Mouse (Mus musculus) heart, embryonic 10.5 days (tissue): Measurements from ENCODE around the gene Prokr1. TPM values are rescaled to one million over a fixed set of nuclear protein-coding genes. Genes with fewer than 3 reads are reported as not detected.
"Not testable (repeated sequence)": the region's sequence is repeated elsewhere in the genome, so short reads cannot be mapped to it uniquely, and the experiment has no call there.

Source experiments
- DNase-seq: peaks from one replicate; pipeline ENCODE4 v3.0.0-alpha.2; 2017; ENCODE audit warnings: low spot score
- H3K27ac ChIP-seq: fragments of 300-500 bp; sonication (generic); 2 replicates; pipeline ENCODE4 v1.5.1; 2016; ENCODE audit warnings: mild to moderate bottlenecking
- H3K27me3 ChIP-seq: fragments of 300-500 bp; sonication (generic); 2 replicates; pipeline ENCODE4 v1.6.1; 2016; ENCODE audit warnings: mild to moderate bottlenecking; ENCODE audit not compliant: poor library complexity, insufficient read depth, severe bottlenecking
- H3K36me3 ChIP-seq: fragments of 300-500 bp; sonication (generic); 2 replicates; pipeline ENCODE4 v1.6.1; 2016; ENCODE audit warnings: mild to moderate bottlenecking, moderate library complexity
- H3K4me1 ChIP-seq: fragments of 300-500 bp; sonication (generic); 2 replicates; pipeline ENCODE4 v1.6.1; 2016; ENCODE audit warnings: mild to moderate bottlenecking
- H3K4me3 ChIP-seq: fragments of 300-500 bp; sonication (generic); 2 replicates; pipeline ENCODE4 v1.5.1; 2016; ENCODE audit warnings: mild to moderate bottlenecking, moderate library complexity
- H3K9me3 ChIP-seq: fragments of 300-500 bp; sonication (generic); 2 replicates; pipeline ENCODE4 v1.6.1; 2016; ENCODE audit warnings: mild to moderate bottlenecking, moderate library complexity
- WGBS: fragments of 180-500 bp; shearing (Covaris S2); methylation state at CpG from one replicate; pipeline ENCODE4 v1.1.7; 2016; 5-methylcytosine and 5-hydroxymethylcytosine counted together
- polyA plus RNA-seq: library from polyadenylated mRNA; unstranded; fragments of >200 nt; fragmentation: Nextera tagmentation; extraction: Ambion mirVana; gene quantifications from 2 replicates; pipeline ENCODE4 v1.2.1, GENCODE M21; 2016

Prokr1 gene
- polyA plus RNA-seq, 1 experiment from 2014 or later: 3.0 TPM

DNA sequence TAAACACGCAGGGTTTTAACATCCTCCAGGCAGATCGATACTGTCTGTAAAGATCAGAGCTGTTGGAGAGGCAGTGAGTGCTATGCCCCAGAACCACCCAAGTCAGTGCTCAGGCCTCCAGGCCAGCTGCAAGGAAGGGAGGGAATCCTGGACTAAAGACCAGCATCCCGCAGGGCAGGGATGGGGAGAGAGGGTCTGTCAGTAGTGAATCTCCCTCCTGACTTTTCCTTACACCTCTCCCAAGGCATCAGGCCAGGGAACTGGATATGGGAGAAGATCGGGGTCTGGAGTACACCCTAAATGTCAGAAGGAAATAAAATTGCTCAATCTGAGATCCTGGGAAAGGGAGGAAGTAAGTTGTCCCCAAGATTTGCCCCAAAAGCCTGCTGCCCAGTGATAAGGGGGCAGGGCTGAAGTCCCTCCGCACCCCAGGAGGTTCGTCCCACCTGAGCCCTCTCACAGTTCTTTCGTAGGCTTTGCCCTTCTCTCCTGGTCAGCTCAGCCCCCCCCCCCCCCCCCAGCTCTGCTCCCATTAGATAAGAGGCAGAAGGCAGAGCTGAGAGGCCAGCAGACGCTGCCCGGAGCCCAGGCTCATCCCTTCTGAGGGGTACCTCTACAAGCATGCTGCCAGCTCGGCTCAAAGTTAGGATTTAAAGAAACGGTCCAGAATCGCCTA, 687 bp downstream of the Prokr1 start:
- Histone ChIP-seq H3K4me3 (peak overlapping the region; percentile 70), H3K4me1 (peaks cover 33% of the 10 kb centered on the region), H3K27me3 (peaks cover 35% of the 10 kb centered on the region), H3K9me3 (no peaks in the 10 kb centered on the region), H3K36me3 (0 out of 2 replicates have a peak, but pooled peaks cover 3% of the 10 kb centered on the region), H3K27ac (peak overlapping the region; percentile 85; the same call in 1 of the 2 replicates)
- WGBS: 12% methylated on average over 12 of the region's 12 CpGs
- DNase-seq: peak; percentile 88

- peak overlapping the region; percentile 8; the same call in 1 of the 2 replicates for H3K27ac ChIP-seq
- H3K27me3 ChIP-seq: peaks cover 31% of the 10 kb centered on the region
- 85% methylated on average over 7 of the region's 7 CpGs for WGBS
- 0 out of 2 replicates have a peak, but pooled peaks cover 3% of the 10 kb centered on the region for H3K36me3 ChIP-seq
- H3K4me3 ChIP-seq: no peak overlapping the region
- no peaks in the 10 kb centered on the region for H3K9me3 ChIP-seq
- peaks cover 58% of the 10 kb centered on the region for H3K4me1 ChIP-seq
- DNase-seq: no peak
Observed at GRCm38 (mm10) chr6:87583991-87584390, 6.6 kb downstream of the Prokr1 start.

- H3K27ac ChIP-seq: peak overlapping the region; percentile 69
- 73% methylated on average over 1 of the region's 1 CpGs for WGBS
- no peak overlapping the region for H3K4me3 ChIP-seq
Observed at GRCm38 (mm10) chr6:87583183-87583611, 7.3 kb downstream of the Prokr1 start.

GRCm38 (mm10) chr6:87582456-87582855, 8.1 kb downstream of the Prokr1 start:
- Histone ChIP-seq H3K9me3 (no peaks in the 10 kb centered on the region), H3K27me3 (peaks cover 16% of the 10 kb centered on the region), H3K4me3 (no peak overlapping the region), H3K36me3 (no peaks in the 10 kb centered on the region), H3K27ac (peak overlapping the region; percentile 69), H3K4me1 (peaks cover 58% of the 10 kb centered on the region)
- WGBS: 26% methylated on average over 6 of the region's 6 CpGs
- no peak for DNase-seq

More at GRCm38 (mm10) chr6:87583183-87583611, 7.3 kb downstream of the Prokr1 start:
- Histone ChIP-seq H3K4me1 (peaks cover 58% of the 10 kb centered on the region), H3K27me3 (peaks cover 24% of the 10 kb centered on the region), H3K36me3 (no peaks in the 10 kb centered on the region), H3K9me3 (no peaks in the 10 kb centered on the region)
- peak; percentile 91 for DNase-seq

DNA sequence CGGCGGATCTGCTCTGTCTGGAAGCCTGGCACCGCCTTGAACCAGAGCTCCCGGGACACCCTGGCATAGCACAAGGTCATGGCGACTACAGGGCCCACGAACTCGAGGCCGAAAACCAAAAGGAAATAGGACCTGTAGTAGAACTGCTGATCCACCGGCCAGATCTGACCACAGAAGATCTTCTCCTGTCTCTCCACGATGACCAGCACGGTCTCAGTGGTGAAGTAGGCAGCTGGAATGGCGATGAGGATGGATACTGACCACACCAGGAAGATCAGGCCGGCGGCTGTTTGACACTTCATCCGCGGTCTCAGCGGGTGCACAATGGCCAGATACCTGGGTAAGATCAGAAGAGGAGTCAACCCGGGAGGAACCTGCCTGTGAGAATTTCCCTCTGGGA, 9.0 kb downstream of the Prokr1 start:
- Histone ChIP-seq H3K4me1 (peaks cover 57% of the 10 kb centered on the region), H3K36me3 (no peaks in the 10 kb centered on the region), H3K27me3 (0 out of 2 replicates have a peak, but pooled peaks cover 8% of the 10 kb centered on the region), H3K4me3 (no peak overlapping the region), H3K27ac (0 out of 2 replicates have a peak overlapping the region, but pooled peaks have one; percentile 24), H3K9me3 (no peaks in the 10 kb centered on the region)
- no peak for DNase-seq
- 73% methylated on average over 18 of the region's 18 CpGs for WGBS

GRCm38 (mm10) chr6:87581071-87581470, 9.5 kb downstream of the Prokr1 start:
- H3K27ac ChIP-seq: 0 out of 2 replicates have a peak overlapping the region, but pooled peaks have one; percentile 24
- no peak overlapping the region for H3K4me3 ChIP-seq
- no peaks in the 10 kb centered on the region for H3K36me3 ChIP-seq
- WGBS: 78% methylated on average over 15 of the region's 15 CpGs
- DNase-seq: no peak
- H3K9me3 ChIP-seq: no peaks in the 10 kb centered on the region
- 0 out of 2 replicates have a peak, but pooled peaks cover 8% of the 10 kb centered on the region for H3K27me3 ChIP-seq
- H3K4me1 ChIP-seq: peaks cover 57% of the 10 kb centered on the region

DNA sequence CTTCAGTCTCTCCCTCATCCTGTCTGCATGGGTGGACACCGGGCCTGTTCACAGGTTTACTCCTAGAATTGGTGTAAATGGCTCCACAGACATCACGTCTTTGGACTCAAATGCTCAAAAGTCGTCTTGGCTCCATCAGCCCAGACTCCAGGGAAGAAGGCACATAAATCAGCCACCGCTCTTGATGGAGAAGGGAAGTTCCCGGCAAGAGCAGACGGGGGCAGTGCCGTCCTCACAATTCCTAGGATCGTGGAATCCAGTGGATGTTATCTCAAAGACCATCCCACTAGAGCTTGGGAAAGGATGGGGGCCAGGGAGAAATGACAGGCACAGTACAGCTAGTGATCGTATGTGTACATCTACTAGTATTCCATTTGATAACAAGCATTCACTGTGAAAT, 12.3 kb downstream of the Prokr1 start:
- 34% methylated on average over 9 of the region's 9 CpGs for WGBS
- peaks cover 34% of the 10 kb centered on the region for H3K4me1 ChIP-seq
- no peak overlapping the region for H3K4me3 ChIP-seq
- H3K36me3 ChIP-seq: no peaks in the 10 kb centered on the region
- no peak for DNase-seq
- H3K27ac ChIP-seq: no peak overlapping the region
- H3K27me3 ChIP-seq: 0 out of 2 replicates have a peak, but pooled peaks cover 8% of the 10 kb centered on the region
- H3K9me3 ChIP-seq: no peaks in the 10 kb centered on the region

DNA sequence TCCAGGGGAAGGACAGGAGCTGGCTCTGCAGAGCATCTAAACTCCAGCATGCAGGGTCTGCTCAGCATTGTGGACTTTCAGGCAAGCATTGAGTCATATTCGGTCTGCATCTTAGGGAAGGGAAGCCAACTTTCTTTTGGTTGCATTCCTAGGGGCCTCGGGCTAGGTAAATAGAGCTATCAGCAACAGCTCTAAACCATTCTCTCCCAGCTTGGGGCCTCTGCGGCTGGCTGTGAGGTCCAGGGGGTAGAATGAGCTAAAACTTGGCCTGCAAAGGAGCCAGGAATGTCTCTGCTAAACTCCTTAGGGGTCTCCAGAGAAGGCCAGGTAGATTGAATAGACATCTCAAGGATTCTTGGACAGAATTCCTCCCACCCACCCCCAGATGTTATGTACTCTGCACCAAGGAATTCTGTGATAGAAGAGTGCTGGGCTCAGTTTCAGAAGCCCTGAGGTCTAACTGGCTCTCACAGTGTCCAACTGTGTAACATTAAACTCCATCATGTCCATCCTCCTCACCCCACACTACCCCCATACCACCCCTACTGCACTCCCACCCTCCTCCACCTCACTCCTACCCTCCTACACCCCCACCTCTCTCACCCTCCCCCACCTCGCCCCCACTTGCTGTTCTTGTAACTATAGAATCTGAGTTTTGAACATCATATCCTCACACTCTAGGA, 13.8 kb downstream of the Prokr1 start:
- 37% methylated on average over 4 of the region's 4 CpGs for WGBS
- no peaks in the 10 kb centered on the region for H3K9me3 ChIP-seq
- no peaks in the 10 kb centered on the region for H3K36me3 ChIP-seq
- H3K4me3 ChIP-seq: no peak overlapping the region
- H3K27ac ChIP-seq: peak overlapping the region; percentile 42; the same call in 1 of the 2 replicates
- H3K4me1 ChIP-seq: peaks cover 20% of the 10 kb centered on the region
- 0 out of 2 replicates have a peak, but pooled peaks cover 8% of the 10 kb centered on the region for H3K27me3 ChIP-seq
- DNase-seq: no peak

GRCm38 (mm10) chr6:87571863-87572262, 18.7 kb downstream of the Prokr1 start:
- H3K27me3 ChIP-seq, H3K36me3 ChIP-seq, H3K4me3 ChIP-seq, H3K27ac ChIP-seq, DNase-seq, H3K9me3 ChIP-seq: not testable (repeated sequence)
- peaks cover 13% of the 10 kb centered on the region for H3K4me1 ChIP-seq

DNA sequence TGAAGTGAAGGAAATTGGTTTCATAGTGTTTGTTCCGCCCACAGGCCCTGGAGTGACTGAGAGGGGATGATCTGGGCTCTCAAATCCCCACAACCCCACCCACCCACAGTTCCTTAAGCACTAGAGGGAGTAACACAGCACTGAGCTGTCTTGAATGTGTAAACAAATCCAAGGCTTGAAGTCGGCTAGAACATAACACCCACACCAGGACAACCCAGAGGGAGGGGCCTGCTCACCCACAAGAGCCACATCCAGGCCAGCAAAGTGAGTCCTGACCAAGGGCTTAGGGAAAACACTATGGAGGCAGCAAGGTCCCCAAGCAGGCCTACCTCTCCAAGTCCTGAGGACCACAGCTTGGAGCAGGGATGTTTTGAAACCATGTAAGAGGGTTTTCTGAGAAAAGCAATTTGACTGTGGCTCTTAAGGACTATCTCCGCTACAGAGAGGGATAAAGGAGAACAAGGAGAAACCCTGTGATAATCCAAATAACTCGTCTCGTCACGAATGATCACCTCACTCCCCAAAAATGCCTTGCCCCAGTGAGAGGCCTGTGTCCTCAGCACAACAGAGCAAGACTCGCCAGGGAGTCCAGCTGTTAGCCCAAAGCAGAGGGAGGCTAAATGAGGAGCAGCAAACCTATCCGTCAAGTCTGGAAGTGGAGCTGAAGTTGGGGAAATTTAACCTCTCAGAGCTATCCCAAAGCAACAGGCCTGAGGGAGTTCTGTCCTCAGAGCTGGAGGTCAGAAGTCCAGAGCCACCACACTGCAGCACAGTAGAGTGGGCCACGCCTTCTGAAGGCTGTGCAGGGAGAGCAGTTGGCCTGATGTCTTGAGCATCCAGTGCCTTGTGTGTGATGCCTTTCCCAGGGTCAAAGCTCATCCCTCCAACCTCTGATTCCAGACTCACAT, 22.6 kb downstream of the Prokr1 start:
- peaks cover 7% of the 10 kb centered on the region; the same call in 1 of the 2 replicates for H3K4me1 ChIP-seq
- no peaks in the 10 kb centered on the region for H3K36me3 ChIP-seq
- no peak overlapping the region for H3K4me3 ChIP-seq
- H3K27me3 ChIP-seq: no peaks in the 10 kb centered on the region; the same call in 1 of the 2 replicates
- 47% methylated on average over 9 of the region's 9 CpGs for WGBS
- no peak overlapping the region for H3K27ac ChIP-seq
- no peak for DNase-seq
- no peaks in the 10 kb centered on the region for H3K9me3 ChIP-seq

GRCm38 (mm10) chr6:87565166-87565565, 25.4 kb downstream of the Prokr1 start:
- peaks cover 7% of the 10 kb centered on the region; the same call in 1 of the 2 replicates for H3K4me1 ChIP-seq
- H3K27ac ChIP-seq: no peak overlapping the region
- 74% methylated on average over 5 of the region's 5 CpGs for whole genome bisulfite sequencing
- H3K36me3 ChIP-seq: no peaks in the 10 kb centered on the region
- no peaks in the 10 kb centered on the region for H3K9me3 ChIP-seq
- no peak for DNase-seq
- H3K27me3 ChIP-seq: no peaks in the 10 kb centered on the region; the same call in 1 of the 2 replicates
- no peak overlapping the region for H3K4me3 ChIP-seq

- H3K4me1 ChIP-seq: peaks cover 7% of the 10 kb centered on the region; the same call in 1 of the 2 replicates
- 78% methylated on average over 4 of the region's 4 CpGs for WGBS
Observed at GRCm38 (mm10) chr6:87564356-87564755, 26.2 kb downstream of the Prokr1 start.

More at GRCm38 (mm10) chr6:87564356-87564755, 26.2 kb downstream of the Prokr1 start:
- H3K27ac ChIP-seq: no peak overlapping the region
- no peaks in the 10 kb centered on the region for H3K36me3 ChIP-seq
- H3K4me3 ChIP-seq: no peak overlapping the region
- DNase-seq: no peak
- H3K9me3 ChIP-seq: no peaks in the 10 kb centered on the region
- H3K27me3 ChIP-seq: no peaks in the 10 kb centered on the region; the same call in 1 of the 2 replicates
